Mouse (Mus musculus): ENCODE results near the gene Xbp1.
"Not testable (repeated sequence)": the region's sequence is repeated elsewhere in the genome, so short reads cannot be mapped to it uniquely, and the experiment has no call there.

The Xbp1 gene

GRCm38 (mm10) chr11:5520412-5521265, at the start of gene Xbp1:
Xbp1 (plus strand) TSS chr11:5520659.
- peak; percentile 85 for DNase-seq (ENCODE audit: low read depth, low spot score)

DNA sequence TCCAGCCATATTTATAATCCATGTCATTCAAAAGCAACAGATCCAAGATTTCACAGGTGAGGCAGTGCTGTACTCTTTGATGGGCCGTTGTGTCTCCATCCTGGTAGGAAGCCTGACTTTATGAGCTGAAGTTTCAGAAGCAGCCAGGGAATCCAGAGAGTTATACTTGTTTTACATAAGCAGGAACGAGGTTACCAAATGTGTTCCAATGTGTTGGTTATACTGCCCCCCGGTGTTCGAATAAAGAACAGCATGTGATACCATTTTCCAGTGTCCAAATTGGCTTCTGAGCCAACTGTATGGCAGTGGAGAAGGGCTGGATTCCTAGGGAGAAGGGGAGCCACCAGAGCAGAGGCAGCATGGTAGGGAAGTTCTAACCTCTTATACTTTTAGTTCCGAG, 46.3 kb upstream of the Xbp1 start:
- no peak for DNase-seq (ENCODE audit: low read depth, low spot score)

GRCm38 (mm10) chr11:5475556-5476118, 44.8 kb upstream of the Xbp1 start:
- not testable (repeated sequence) for DNase-seq (ENCODE audit: low read depth, low spot score)

- DNase-seq (ENCODE audit: low read depth, low spot score), result no peak
Measured at GRCm38 (mm10) chr11:5476806-5477205, 43.7 kb upstream of the Xbp1 start.

DNA sequence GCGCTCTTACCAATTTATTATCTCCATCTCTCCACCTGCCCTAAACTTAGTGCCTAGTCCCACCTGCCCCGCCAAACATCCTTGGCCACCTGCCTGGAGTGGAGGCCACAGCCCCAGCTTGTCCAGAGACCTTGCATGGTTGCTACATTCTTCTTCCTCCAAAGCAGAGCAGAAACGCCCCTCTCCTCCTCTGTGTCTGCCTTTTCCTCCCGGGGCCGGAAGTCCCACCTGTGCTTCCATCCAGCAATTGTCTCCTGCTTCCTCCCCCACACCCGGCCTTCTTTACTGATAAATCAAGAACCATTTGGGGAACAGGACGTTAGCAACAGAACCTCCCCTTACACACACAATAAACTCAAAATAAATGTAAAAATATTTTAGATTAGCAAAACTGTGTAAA, 42.3 kb upstream of the Xbp1 start:
- no peak for DNase-seq (ENCODE audit: low read depth, low spot score)

DNA sequence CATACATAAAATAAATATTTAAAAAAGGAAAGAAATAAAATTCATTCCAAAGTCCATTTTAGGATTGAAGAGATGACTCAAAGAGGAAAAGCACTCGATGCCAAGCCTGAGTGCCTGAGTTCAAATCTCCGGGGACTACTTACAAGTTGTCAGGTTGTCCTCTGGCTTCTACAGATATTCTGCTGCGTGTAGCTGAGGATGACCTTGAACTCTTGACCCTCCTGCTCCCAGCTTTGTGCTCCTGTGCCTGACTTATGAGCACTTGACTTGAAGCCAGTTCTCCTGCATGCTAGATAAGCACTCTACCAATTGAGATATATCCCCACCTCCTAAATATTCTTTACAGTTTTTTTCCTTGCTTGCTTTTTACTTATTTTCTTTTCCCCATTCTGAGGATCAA, 41.6 kb upstream of the Xbp1 start:
- no peak for DNase-seq (ENCODE audit: low read depth, low spot score)

- no peak for DNase-seq (ENCODE audit: low read depth, low spot score)
Measured at GRCm38 (mm10) chr11:5482581-5482980, 37.9 kb upstream of the Xbp1 start.

DNA sequence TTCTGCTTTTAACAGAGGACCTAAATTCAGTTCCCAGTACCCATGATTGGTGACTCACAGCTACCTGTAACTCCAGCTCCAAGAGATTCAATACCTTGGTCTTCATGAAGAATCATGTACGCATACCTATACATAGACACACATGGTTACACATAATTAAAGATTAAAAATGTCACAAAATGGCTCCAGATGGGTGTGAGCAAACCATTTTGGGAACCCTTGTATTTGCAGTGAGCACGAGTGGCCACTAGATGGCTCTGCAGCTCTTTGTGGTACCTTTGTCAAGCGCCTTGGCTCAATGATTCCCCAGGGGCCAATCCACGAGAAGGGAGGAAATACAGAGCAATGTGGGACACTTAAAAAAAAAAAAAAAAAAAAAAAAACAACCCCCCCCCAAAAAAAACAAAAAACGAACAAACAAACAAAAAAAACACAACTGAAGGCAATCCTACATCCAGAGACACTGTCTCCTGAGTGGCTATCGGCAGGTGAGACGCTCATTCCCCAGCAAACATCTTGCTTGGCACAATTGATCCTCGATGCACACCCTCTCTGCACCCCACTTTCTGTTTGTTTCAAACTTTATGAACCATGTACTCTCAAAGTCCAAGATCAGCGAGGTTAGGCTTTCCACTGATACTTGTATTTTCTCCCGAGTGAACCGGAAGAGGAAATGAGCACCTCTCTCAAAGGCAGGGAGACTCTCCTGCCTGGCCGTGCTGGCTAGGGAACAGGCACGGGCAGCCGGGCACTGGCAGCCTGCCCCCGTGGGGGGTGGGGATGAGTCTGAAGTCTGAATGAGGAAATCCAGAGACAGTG, 35.1 kb upstream of the Xbp1 start:
- no peak for DNase-seq (ENCODE audit: low read depth, low spot score)

- not testable (repeated sequence) for DNase-seq (ENCODE audit: low read depth, low spot score)
Measured at GRCm38 (mm10) chr11:5489433-5489832, 31.0 kb upstream of the Xbp1 start.

DNA sequence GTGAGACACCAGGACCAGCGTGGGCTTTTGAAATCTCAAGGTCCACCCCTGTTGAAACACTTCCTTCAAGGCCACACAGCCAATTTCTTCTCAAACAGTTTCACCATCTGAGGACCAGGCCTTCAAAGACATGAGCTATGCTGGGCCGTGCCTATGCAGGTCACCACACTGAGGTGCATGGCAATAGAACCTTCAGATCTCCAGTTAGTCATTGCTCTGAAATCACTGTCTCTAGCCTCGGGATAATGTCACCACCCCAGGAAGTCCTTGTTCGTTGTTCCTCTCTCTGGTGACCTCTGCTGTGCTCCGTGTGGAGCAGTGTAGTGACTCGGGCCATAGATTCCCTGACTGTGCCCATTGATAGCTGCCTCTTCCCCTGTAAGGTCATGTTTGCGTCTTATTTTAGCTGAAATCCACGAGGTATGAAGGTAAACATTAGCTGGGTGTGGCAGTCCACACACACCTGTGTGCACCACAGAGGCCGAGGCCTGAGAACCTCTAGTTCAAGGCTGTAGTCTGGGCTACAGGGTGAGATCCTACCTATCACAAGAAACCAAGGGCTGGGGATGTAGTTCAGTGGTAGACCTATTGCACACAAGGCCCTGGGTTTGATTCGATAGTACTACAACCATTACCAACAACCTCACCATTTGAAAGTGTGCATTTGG, 29.3 kb upstream of the Xbp1 start:
- no peak for DNase-seq (ENCODE audit: low read depth, low spot score)

DNA sequence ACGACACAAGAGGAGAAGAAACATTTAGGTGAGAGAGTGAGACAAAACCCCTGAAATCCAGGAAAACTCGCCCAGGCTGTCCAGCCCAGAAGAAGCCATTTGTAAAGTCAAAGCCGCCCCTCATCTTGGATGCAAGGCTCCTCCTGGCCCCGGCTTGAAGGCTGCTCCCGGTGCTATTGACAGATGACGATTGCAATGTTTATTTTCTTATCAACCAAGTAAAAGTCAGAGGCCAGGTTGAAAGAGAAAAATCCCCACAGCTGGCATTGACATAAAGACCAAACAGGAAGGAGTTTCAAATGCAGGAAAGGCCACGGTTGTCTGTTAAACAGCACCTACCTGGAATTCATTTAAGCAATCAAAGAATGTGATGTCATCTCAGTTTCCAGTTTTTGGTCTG, 28.5 kb upstream of the Xbp1 start:
- DNase-seq (ENCODE audit: low read depth, low spot score), result no peak

GRCm38 (mm10) chr11:5493869-5494268, 26.6 kb upstream of the Xbp1 start:
- DNase-seq (ENCODE audit: low read depth, low spot score), result no peak

DNA sequence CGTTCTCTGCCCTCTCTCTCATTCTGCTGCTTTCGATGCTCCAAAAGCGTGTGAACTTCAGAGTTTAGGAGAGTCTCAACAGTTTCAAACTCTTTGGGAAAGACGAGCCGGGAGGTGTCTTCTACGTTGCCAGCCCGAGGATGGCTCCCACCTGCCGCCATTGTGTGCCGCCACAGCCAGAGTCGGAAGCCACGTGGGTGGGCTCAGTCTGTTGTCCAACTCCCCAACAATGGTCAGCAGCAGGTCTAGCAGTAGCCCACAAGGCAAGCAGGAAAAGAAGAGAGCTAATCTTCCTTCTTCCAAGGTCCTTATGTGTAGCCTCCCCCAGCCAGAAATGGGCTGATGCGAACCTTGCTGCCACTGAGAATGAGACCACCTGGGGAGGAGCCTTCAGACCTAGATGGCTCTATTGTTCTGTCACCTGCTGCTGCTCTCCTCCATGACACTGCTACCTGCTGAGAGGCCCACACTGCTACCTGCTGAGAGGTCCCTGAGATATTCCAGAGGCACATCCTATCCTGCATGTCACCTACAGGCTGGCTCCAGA, 25.1 kb upstream of the Xbp1 start:
- DNase-seq (ENCODE audit: low read depth, low spot score), result no peak

GRCm38 (mm10) chr11:5495906-5496305, 24.6 kb upstream of the Xbp1 start:
- no peak for DNase-seq (ENCODE audit: low read depth, low spot score)

DNA sequence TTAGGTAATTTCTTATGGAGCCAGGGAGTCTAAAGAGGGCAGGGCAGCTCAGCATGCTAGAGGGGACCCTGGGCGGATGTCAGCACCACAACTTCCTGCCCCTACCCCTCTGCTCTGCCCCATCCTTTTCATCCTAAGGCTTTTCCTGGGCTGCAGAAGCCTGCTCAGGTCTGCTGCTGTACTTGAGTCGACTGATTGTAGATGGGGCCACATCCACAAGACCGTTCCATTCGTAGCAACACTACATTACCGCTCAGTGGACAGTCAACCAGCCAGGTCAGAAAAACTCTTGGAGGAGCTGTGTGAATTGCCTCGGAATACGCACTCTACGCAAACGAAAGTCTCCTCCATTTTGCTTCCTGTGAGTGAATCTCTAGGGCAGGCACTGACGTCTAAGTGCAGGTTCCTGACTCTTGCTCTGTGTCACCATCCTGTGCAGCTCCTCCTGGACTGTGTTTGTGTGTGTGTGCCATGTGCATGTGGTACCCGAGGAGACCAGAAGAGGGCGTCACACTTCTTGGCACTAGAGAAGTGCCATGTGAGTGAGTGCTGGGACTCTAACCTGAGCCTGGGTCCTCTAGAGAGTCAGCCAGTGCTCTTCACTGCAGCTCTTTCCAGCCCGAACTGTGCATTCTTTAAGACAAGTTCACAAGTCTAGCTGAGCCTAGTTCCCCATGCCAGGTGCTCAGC, 23.8 kb upstream of the Xbp1 start:
- DNase-seq (ENCODE audit: low read depth, low spot score), result no peak

DNA sequence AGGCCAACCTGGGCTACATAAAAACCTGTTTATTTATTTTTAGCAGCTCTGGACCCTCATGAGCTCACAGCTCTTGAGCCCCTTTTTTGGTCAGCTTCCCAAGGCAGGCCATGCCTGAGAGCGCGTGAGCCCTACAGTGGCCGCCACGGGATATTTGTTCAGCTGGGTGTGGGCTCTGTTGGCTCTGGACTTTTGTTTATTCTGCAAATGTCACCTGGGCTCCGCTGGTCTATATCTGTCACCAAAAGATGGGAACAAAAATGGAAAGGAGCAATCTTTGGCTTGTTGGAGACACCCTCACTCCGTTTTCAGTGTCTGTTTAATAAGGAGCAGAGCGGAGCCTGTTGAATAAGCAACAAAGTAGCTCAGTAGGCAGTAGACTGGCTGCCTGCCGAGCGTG, 22.0 kb upstream of the Xbp1 start:
- DNase-seq (ENCODE audit: low read depth, low spot score), result no peak

DNA sequence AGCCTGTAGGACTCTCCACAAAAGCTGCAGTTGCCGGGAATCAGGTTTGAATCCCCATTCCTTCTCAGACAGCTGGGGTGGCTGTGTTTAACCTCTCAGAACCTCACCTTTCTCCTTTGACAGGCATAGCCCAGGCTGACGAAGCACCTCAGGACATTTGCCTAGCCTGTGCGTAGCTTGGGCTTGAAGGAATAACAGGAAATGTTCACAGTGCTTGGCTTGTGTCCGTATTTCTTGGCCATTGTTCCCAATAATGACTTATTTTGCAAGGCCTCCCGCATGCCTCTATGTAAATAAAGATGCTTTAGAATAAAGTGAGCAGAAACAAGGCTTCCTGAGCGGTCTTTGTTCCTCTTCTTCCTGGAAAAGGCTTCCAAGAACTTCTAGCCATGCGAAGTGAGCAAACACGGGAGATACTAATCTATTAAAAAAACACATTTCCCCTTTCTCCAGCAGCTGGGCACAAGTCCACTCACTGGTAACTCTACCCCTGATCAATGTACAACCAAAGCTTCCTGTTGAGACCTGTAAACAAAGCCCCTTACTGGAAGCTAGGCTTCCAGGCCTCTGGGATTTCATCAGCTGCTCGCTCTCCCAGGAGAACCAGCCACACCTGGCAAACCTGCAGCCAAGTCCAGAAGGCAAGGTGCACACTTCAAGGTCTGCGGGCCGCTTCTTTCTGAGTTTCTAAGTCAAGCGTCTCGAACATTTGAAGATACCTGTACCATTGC, 21.4 kb upstream of the Xbp1 start:
- DNase-seq (ENCODE audit: low read depth, low spot score), result no peak

GRCm38 (mm10) chr11:5499961-5500644, 20.4 kb upstream of the Xbp1 start:
- no peak for DNase-seq (ENCODE audit: low read depth, low spot score)

DNA sequence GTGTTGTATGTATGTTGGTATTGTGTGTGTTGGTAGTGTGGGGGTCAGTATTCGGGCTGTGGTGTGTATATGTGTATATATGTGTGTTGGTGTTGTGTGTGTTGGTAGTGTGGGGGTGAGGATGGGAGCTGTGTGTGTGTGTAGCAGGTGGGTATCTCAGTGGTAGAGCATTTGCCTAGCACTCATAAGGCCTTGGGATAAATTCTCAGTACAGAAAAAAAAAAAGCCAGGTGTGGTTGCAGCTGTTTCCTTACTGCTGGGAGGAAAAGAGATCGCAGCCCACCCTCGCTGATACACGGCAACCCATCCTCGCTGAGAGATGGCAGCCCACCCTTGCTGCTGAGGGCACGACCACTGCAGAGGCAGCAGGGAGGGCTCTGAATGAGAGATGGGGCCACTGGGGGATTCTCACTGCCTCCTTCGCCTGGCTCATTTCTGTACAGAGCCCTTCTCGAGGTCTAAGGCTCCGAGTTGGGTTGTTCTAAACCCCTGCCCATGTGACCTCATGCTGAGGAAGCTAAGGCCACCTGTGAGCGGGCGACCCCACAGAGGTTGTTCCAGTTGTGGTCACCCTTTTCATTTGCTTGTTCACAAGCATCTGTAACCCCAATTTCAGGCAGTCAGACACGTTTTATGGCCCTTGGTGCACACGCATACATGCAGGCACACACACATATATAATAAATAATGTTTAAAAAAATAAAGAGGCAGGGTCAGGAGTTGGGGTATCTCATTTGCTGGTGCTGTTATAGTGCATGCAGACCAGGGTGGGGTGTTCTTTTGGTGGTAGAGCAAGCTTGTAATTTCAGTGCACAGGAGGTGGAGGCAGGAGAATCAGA, 19.3 kb upstream of the Xbp1 start:
- DNase-seq (ENCODE audit: low read depth, low spot score), result no peak

Measured in WW6 (cell line).